Mouse (Mus musculus) forebrain, embryonic 14.5 days (tissue): ENCODE data around the gene Azin2. TPM values are rescaled to one million over a fixed set of nuclear protein-coding genes. Genes with fewer than 3 reads are reported as not detected.

Experiments
- ATAC-seq: fragments of 200-750 bp; cut with Nextera tagmentation; 2 replicates; pipeline ENCODE4 v1.8.0; 2017; ENCODE audit warnings: mild to moderate bottlenecking, moderate library complexity
- DNase-seq: peaks from one replicate; pipeline ENCODE4 v3.0.0-alpha.2; 2015; ENCODE audit warnings: low spot score
- H3K27ac ChIP-seq: fragments of 300-500 bp; sonication (generic); 2 replicates; pipeline ENCODE4 v1.5.1; 2014; ENCODE audit warnings: low read depth, mild to moderate bottlenecking, control low read depth, low read length, moderate library complexity
- H3K27me3 ChIP-seq: fragments of 300-500 bp; sonication (generic); replicated peaks from 2 replicates; pipeline ENCODE4 v1.6.1; 2014; ENCODE audit warnings: low read length, control low read depth, mixed read lengths; ENCODE audit not compliant: control insufficient read depth, insufficient read depth
- H3K36me3 ChIP-seq: fragments of 300-500 bp; sonication (generic); 2 replicates; pipeline ENCODE4 v1.6.1; 2014; ENCODE audit warnings: low read length, control low read depth; ENCODE audit not compliant: control insufficient read depth, insufficient read depth
- H3K4me1 ChIP-seq: fragments of 300-500 bp; sonication (generic); 2 replicates; pipeline ENCODE4 v1.6.1; 2014; ENCODE audit warnings: antibody characterized with exemption, low read length, control low read depth; ENCODE audit not compliant: control insufficient read depth, insufficient read depth
- H3K4me2 ChIP-seq: fragments of 300-500 bp; sonication (generic); 2 replicates; pipeline ENCODE4 v1.6.1; 2014; ENCODE audit warnings: mild to moderate bottlenecking, control low read depth, low read length
- H3K4me3 ChIP-seq: fragments of 300-500 bp; sonication (generic); 2 replicates; pipeline ENCODE4 v1.5.1; 2014; ENCODE audit warnings: low read depth, low read length, control low read depth
- H3K9ac ChIP-seq: fragments of 300-500 bp; sonication (generic); 2 replicates; pipeline ENCODE4 v1.6.1; 2014; ENCODE audit warnings: mild to moderate bottlenecking, low read length, control low read depth, moderate library complexity
- H3K9me3 ChIP-seq: fragments of 300-500 bp; sonication (generic); replicated peaks from 2 replicates; pipeline ENCODE4 v1.6.1; 2016; ENCODE audit warnings: low read length, control low read depth, mixed read lengths; ENCODE audit not compliant: control insufficient read depth
- WGBS: fragments of 180-500 bp; shearing (Covaris S2); extraction: QIAGEN DNeasy Blood & Tissue Kit; methylation state at CpG from one replicate; pipeline ENCODE4 v1.1.7; 2014; 5-methylcytosine and 5-hydroxymethylcytosine counted together
- polyA plus RNA-seq: library from polyadenylated mRNA; unstranded; fragments of >200 nt; fragmentation: Nextera tagmentation; extraction: Ambion mirVana; gene quantifications from 2 replicates; pipeline ENCODE4 v1.2.1, GENCODE M21; 2014

Gene Azin2
- polyA plus RNA-seq, 1 experiment from 2014 or later = 11.7 TPM

- H3K9me3 ChIP-seq = peaks cover 4% of the 10 kb centered on the region; the same call in 1 of the 2 replicates
- DNase-seq (peak; percentile 42), ATAC-seq (peak; percentile 73)
- H3K36me3 ChIP-seq = no peaks in the 10 kb centered on the region
- no peaks in the 10 kb centered on the region for H3K27me3 ChIP-seq
- H3K9ac ChIP-seq = peak overlapping the region; percentile 77
- H3K4me2 ChIP-seq = peak overlapping the region; percentile 99
- under 1% methylated on average over 93 of the region's 94 CpGs for WGBS
- H3K27ac ChIP-seq = peak overlapping the region; percentile 27; the same call in 1 of the 2 replicates
- H3K4me3 ChIP-seq = peak overlapping the region; percentile 71
- peaks cover 21% of the 10 kb centered on the region for H3K4me1 ChIP-seq
These were observed 78.2 kb downstream of the Azin2 start for GRCm38 (mm10) chr4:128883801-128884710.

GRCm38 (mm10) chr4:128883379-128883781 lies 78.9 kb downstream of the Azin2 start, which contains the start of gene Trim62:
TSS of gene Trim62 (plus strand) at chr4:128883580.
- peak within 1 kb of the TSS; percentile 71 for H3K4me3 ChIP-seq
- ATAC-seq = peak; percentile 72
- 2% methylated on average over 28 of the region's 37 CpGs for WGBS
- peak within 1 kb of the TSS; percentile 77 for H3K9ac ChIP-seq
- peak; percentile 77 for DNase-seq
- peaks cover 25% of the 10 kb centered on the region for H3K4me1 ChIP-seq
- no peaks in the 10 kb centered on the region for H3K27me3 ChIP-seq
- no peaks in the 10 kb centered on the region for H3K36me3 ChIP-seq
- peak within 1 kb of the TSS; percentile 99 for H3K4me2 ChIP-seq
- H3K27ac ChIP-seq = peak within 1 kb of the TSS; percentile 27; the same call in 1 of the 2 replicates
- H3K9me3 ChIP-seq = peaks cover 4% of the 10 kb centered on the region; the same call in 1 of the 2 replicates

Other genes starting within 250 kb of the Azin2 start
- 0.27 and 0.38 TPM in 2 replicates for gene A3galt2, start 207.1 kb downstream of the Azin2 start, polyA plus RNA-seq
- gene Zfp362, start 156.4 kb downstream of the Azin2 start, polyA plus RNA-seq = 26.1 and 31.3 TPM in 2 replicates
- 9.3 and 10.5 TPM in 2 replicates for gene Trim62, start 78.9 kb downstream of the Azin2 start, polyA plus RNA-seq
- gene Ak2, start 29.5 kb upstream of the Azin2 start, polyA plus RNA-seq = 89.2 and 93.6 TPM in 2 replicates
- 20.1 and 20.5 TPM in 2 replicates for gene Rnf19b, start 95.8 kb upstream of the Azin2 start, polyA plus RNA-seq
- gene Tmem54, start 143.1 kb upstream of the Azin2 start, polyA plus RNA-seq = not detected in 2 replicates
- 16.8 and 23.1 TPM in 2 replicates for gene Hpca, start 159.6 kb upstream of the Azin2 start, polyA plus RNA-seq
- gene Fndc5, start 174.6 kb upstream of the Azin2 start, polyA plus RNA-seq = 1.3 and 1.7 TPM in 2 replicates
- 9.7 and 11.8 TPM in 2 replicates for gene S100pbp, start 227.3 kb upstream of the Azin2 start, polyA plus RNA-seq
- 110 and 126 TPM in 2 replicates for gene Yars, start 227.3 kb upstream of the Azin2 start, polyA plus RNA-seq